Mouse (Mus musculus) thymus, postnatal 0 days (tissue): Measurements from ENCODE around the gene Dnm3. TPM values are rescaled to one million over a fixed set of nuclear protein-coding genes. Genes with fewer than 3 reads are reported as not detected.

Source experiments
- DNase-seq: peaks from one replicate; pipeline ENCODE4 v3.0.0-alpha.2; 2015; ENCODE audit warnings: low spot score
- polyA plus RNA-seq: library from polyadenylated mRNA; unstranded; fragments of >200 nt; fragmentation: Nextera tagmentation; extraction: Ambion mirVana; gene quantifications from 2 replicates; pipeline ENCODE4 v1.2.1, GENCODE M21; 2015

Gene Dnm3
- polyA plus RNA-seq, 1 experiment from 2014 or later: 2.2 TPM

- no peak for DNase-seq
Measured at GRCm38 (mm10) chr1:162081693-162082372, 396.0 kb downstream of the Dnm3 start.

- DNase-seq: no peak
Measured at GRCm38 (mm10) chr1:162079989-162080388, 397.8 kb downstream of the Dnm3 start.

GRCm38 (mm10) chr1:162077454-162077853 lies 400.4 kb downstream of the Dnm3 start:
- no peak for DNase-seq

- DNase-seq: no peak
Measured at GRCm38 (mm10) chr1:162076581-162077001, 401.2 kb downstream of the Dnm3 start.

GRCm38 (mm10) chr1:162075831-162076230 lies 402.0 kb downstream of the Dnm3 start:
- no peak for DNase-seq

GRCm38 (mm10) chr1:162075416-162075815 lies 402.4 kb downstream of the Dnm3 start:
- DNase-seq: no peak

- no peak for DNase-seq
Measured at GRCm38 (mm10) chr1:162074626-162075410, 403.0 kb downstream of the Dnm3 start.

- DNase-seq: no peak
Measured at GRCm38 (mm10) chr1:162072917-162073578, 404.8 kb downstream of the Dnm3 start.

GRCm38 (mm10) chr1:162053608-162054007 lies 424.2 kb downstream of the Dnm3 start:
- DNase-seq: no peak

GRCm38 (mm10) chr1:162053186-162053585 lies 424.6 kb downstream of the Dnm3 start:
- no peak for DNase-seq

- no peak for DNase-seq
Measured at GRCm38 (mm10) chr1:162052755-162053154, 425.1 kb downstream of the Dnm3 start.

GRCm38 (mm10) chr1:162052138-162052537 lies 425.7 kb downstream of the Dnm3 start:
- no peak for DNase-seq

- no peak for DNase-seq
Measured at GRCm38 (mm10) chr1:162051710-162052109, 426.1 kb downstream of the Dnm3 start.

- no peak for DNase-seq
Measured at GRCm38 (mm10) chr1:162047673-162048072, 430.2 kb downstream of the Dnm3 start.

GRCm38 (mm10) chr1:162043788-162044717 lies 433.8 kb downstream of the Dnm3 start:
- DNase-seq: no peak

GRCm38 (mm10) chr1:162043216-162043615 lies 434.6 kb downstream of the Dnm3 start:
- no peak for DNase-seq

GRCm38 (mm10) chr1:162042384-162042783 lies 435.4 kb downstream of the Dnm3 start:
- no peak for DNase-seq

GRCm38 (mm10) chr1:162040490-162041274 lies 437.2 kb downstream of the Dnm3 start:
- DNase-seq: no peak

GRCm38 (mm10) chr1:162039808-162040207 lies 438.0 kb downstream of the Dnm3 start:
- DNase-seq: no peak

GRCm38 (mm10) chr1:162039011-162039595 lies 438.7 kb downstream of the Dnm3 start:
- no peak for DNase-seq
